Mouse (Mus musculus): ENCODE measurements around the gene Gm5862. TPM values are rescaled to one million over a fixed set of nuclear protein-coding genes. Genes with fewer than 3 reads are reported as not detected.
"Not testable (repeated sequence)": the region's sequence is repeated elsewhere in the genome, so short reads cannot be mapped to it uniquely, and the experiment has no call there.

The Gm5862 gene
- polyA plus RNA-seq (2015; fragmentation: Nextera tagmentation; extraction: Ambion mirVana), result not detected in 2 replicates

DNA sequence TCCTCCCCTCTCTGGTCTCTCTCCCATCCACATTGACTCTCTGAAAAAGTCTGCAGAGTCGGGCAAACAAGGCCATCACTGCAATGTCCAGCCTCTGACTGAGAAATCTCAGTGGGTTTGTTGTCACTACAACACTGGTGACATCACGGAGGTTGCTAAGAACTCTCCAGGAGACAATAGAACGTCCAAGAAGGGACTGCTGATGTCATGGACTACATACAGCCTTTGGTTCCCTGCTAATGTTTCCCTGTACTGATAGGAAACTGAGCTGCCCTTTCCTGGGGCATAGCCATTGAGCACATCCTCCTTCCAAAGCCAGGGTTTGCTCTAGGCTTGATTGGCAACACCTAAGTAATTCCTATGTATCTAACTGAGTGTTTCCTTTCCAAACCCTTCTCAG lies at the start of gene Gm5862:
TSS of gene Gm5862 (minus strand) at position 101 of the 400 bp plus-strand sequence.
- not testable (repeated sequence) for H3K4me3 ChIP-seq; H3K36me3 ChIP-seq; ATAC-seq (ENCODE audit: low FRiP score, low read depth); H3K9ac ChIP-seq; H3K27ac ChIP-seq; H3K9me3 ChIP-seq; H3K4me2 ChIP-seq (replicated peaks); H3K4me1 ChIP-seq; H3K27me3 ChIP-seq
- WGBS, result no CpG with 5 or more reads among the region's 3 CpGs

- Histone ChIP-seq H3K4me3 (no peak overlapping the region), H3K9me3 (peaks cover 6% of the 10 kb centered on the region; the same call in 1 of the 2 replicates), H3K27me3 (no peaks in the 10 kb centered on the region), H3K36me3 (no peaks in the 10 kb centered on the region), H3K4me2 (replicated peaks) (no peak overlapping the region), H3K27ac (no peak overlapping the region), H3K9ac (no peak overlapping the region), H3K4me1 (no peaks in the 10 kb centered on the region)
- 89% methylated on average over 24 of the region's 24 CpGs for whole genome bisulfite sequencing
- ATAC-seq (ENCODE audit: low FRiP score, low read depth), result no peak
Measured at GRCm38 (mm10) chr5:26070716-26071115, 48.0 kb upstream of the Gm5862 start.

DNA sequence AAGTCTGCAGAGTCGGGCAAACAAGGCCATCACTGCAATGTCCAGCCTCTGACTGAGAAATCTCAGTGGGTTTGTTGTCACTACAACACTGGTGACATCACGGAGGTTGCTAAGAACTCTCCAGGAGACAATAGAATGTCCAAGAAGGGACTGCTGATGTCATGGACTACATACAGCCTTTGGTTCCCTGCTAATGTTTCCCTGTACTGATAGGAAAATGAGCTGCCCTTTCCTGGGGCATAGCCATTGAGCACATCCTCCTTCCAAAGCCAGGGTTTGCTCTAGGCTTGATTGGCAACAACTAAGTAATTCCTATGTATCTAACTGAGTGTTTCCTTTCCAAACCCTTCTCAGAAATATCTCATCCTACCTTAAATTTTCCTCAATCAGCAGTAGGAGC lies 35.8 kb upstream of the Gm5862 start, which contains the start of gene Gm7347:
TSS of gene Gm7347 (minus strand) at position 101 of the 400 bp plus-strand sequence.
- not testable (repeated sequence) for H3K27ac ChIP-seq; H3K36me3 ChIP-seq; H3K4me3 ChIP-seq; ATAC-seq (ENCODE audit: low FRiP score, low read depth); H3K27me3 ChIP-seq; H3K9ac ChIP-seq; H3K4me2 ChIP-seq (replicated peaks); H3K9me3 ChIP-seq; H3K4me1 ChIP-seq
- 100% methylated on average over 1 of the region's 2 CpGs for WGBS

DNA sequence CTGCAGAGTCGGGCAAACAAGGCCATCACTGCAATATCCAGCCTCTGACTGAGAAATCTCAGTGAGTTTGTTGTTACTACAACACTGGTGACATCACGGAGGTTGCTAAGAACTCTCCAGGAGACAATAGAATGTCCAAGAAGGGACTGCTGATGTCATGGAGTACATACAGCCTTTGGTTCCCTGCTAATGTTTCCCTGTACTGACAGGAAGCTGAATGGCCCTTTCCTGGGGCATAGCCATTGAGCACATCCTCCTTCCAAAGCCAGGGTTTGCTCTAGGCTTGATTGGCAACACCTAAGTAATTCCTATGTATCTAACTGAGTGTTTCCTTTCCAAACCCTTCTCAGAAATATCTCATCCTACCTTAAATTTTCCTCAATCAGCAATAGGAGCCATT lies 16.7 kb upstream of the Gm5862 start, which contains the start of gene Speer4a:
TSS of gene Speer4a (minus strand) at position 101 of the 400 bp plus-strand sequence.
- H3K4me1 ChIP-seq; H3K4me3 ChIP-seq; H3K27ac ChIP-seq; H3K9me3 ChIP-seq; H3K9ac ChIP-seq; ATAC-seq (ENCODE audit: low FRiP score, low read depth); H3K36me3 ChIP-seq; H3K4me2 ChIP-seq (replicated peaks); H3K27me3 ChIP-seq: not testable (repeated sequence)
- WGBS, result 70% methylated on average over 2 of the region's 2 CpGs

DNA sequence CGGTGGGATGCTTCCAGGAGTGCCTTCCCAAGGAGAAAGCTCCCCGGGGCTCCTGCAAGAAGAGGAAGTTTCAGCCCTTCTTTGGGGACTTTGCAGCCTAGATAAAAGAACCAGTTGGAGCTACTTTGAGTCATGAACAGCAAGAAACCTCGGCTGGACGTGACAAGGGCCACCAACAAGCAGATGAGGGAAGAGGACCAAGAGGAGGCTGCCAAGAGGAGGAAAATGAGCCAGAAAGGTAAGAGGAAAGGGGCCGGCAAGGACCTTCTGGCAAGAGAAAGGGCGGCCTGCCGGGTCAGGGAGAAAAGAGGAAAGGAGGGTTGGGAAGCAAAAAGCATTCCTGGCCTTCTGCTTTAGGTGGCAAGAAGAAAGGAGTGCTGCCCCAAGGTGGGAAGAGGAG lies 15.0 kb downstream of the Gm5862 start:
- H3K9me3 ChIP-seq; H3K4me1 ChIP-seq; H3K4me3 ChIP-seq; H3K4me2 ChIP-seq (replicated peaks); ATAC-seq (ENCODE audit: low FRiP score, low read depth); H3K9ac ChIP-seq; H3K36me3 ChIP-seq; H3K27ac ChIP-seq: not testable (repeated sequence)
- WGBS, result 64% methylated on average over 7 of the region's 7 CpGs
- peaks cover 17% of the 10 kb centered on the region for H3K27me3 ChIP-seq

DNA sequence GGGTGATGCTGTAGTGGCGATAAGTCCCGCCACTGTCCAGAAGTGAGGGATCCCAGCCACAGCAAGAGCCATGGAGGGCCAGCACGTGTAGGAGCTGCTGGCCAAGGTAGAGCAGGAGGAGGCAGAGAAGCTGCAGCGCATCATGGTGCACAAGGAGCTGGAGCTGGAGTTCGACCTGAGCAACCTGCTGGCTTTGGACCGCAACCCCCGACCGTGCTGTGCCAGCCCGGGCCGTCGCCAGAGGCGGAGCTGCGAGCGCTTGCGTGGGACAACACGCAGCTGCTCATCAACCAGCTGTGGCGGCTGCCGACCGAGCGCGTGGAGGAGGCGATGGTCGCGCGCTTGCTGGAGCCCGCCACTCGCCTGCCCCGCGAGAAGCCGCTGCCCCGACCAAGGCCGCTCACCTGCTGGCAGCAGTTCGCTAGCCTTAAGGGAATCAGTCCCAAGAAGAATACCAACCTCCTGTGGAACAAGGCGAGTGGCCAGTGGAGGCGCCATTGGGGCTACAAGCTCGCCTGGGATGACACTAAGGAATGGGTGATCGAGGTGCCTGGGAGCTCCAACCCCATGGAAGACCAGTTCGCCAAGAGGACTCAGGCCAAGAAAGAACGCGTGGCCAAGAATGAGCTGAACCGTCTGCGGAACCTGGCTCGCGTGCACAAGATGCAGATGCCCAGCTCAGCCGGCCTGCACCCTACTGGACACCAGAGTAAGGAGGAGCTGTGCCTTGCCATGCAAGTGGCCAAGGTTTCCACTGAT lies 15.6 kb downstream of the Gm5862 start:
- peak overlapping the region; percentile 50; the same call in 1 of the 2 replicates for H3K9ac ChIP-seq
- H3K36me3 ChIP-seq, H3K4me1 ChIP-seq, H3K27ac ChIP-seq, H3K9me3 ChIP-seq: not testable (repeated sequence)
- 21% methylated on average over 45 of the region's 45 CpGs for WGBS
- peaks cover 17% of the 10 kb centered on the region for H3K27me3 ChIP-seq
- peak overlapping the region; percentile 58 for H3K4me2 ChIP-seq (replicated peaks)
- H3K4me3 ChIP-seq, result peak overlapping the region; percentile 31
- peak; percentile 76 for ATAC-seq (ENCODE audit: low FRiP score, low read depth)

DNA sequence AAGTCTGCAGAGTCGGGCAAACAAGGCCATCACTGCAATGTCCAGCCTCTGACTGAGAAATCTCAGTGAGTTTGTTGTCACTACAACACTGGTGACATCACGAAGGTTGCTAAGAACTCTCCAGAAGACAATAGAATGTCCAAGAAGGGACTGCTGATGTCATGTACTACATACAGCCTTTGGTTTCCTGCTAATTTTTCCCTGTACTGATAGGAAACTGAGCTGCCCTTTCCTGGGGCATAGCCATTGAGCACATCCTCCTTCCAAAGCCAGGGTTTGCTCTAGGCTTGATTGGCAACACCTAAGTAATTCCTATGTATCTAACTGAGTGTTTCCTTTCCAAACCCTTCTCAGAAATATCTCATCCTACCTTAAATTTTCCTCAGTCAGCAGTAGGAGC lies 18.0 kb downstream of the Gm5862 start, which contains the start of gene Gm1979:
TSS of gene Gm1979 (minus strand) at position 101 of the 400 bp plus-strand sequence.
- peaks cover 17% of the 10 kb centered on the region for H3K27me3 ChIP-seq
- ATAC-seq (ENCODE audit: low FRiP score, low read depth); H3K4me1 ChIP-seq; H3K36me3 ChIP-seq; H3K4me3 ChIP-seq; H3K27ac ChIP-seq; H3K9ac ChIP-seq; H3K9me3 ChIP-seq; H3K4me2 ChIP-seq (replicated peaks): not testable (repeated sequence)
- WGBS, result 95% methylated on average over 1 of the region's 2 CpGs

- H3K27ac ChIP-seq; H3K4me2 ChIP-seq (replicated peaks); H3K4me1 ChIP-seq; H3K4me3 ChIP-seq; H3K27me3 ChIP-seq; H3K36me3 ChIP-seq; H3K9me3 ChIP-seq; ATAC-seq (ENCODE audit: low FRiP score, low read depth); H3K9ac ChIP-seq: not testable (repeated sequence)
- WGBS, result no CpG with 5 or more reads among the region's 3 CpGs
Measured at GRCm38 (mm10) chr5:25988550-25988949, 34.2 kb downstream of the Gm5862 start, which contains the start of gene Gm21698. Gene Gm21698 (minus strand): TSS chr5:25988650.

GRCm38 (mm10) chr5:25972563-25972962 lies 50.2 kb downstream of the Gm5862 start, which contains the start of gene Gm21680:
Gene Gm21680 (minus strand): TSS chr5:25972663.
- H3K4me3 ChIP-seq; H3K4me2 ChIP-seq (replicated peaks); H3K9me3 ChIP-seq; H3K27me3 ChIP-seq; ATAC-seq (ENCODE audit: low FRiP score, low read depth); H3K27ac ChIP-seq; H3K36me3 ChIP-seq; H3K4me1 ChIP-seq; H3K9ac ChIP-seq: not testable (repeated sequence)
- WGBS, result no CpG with 5 or more reads among the region's 2 CpGs

Other genes starting within 250 kb of the Gm5862 start
- gene Gm21663, start 80.5 kb downstream of the Gm5862 start, polyA plus RNA-seq (2015; fragmentation: Nextera tagmentation; extraction: Ambion mirVana), result 0.10 TPM in 1 of 2 replicates, not detected in the other
- gene Gm21671, start 68.5 kb downstream of the Gm5862 start, polyA plus RNA-seq (2015; fragmentation: Nextera tagmentation; extraction: Ambion mirVana), result 0.10 TPM in 1 of 2 replicates, not detected in the other
- 0.15 TPM in 1 of 2 replicates, not detected in the other for gene Gm21680, start 50.3 kb downstream of the Gm5862 start, polyA plus RNA-seq (2015; fragmentation: Nextera tagmentation; extraction: Ambion mirVana)
- 0.11 TPM in 1 of 2 replicates, not detected in the other for gene Gm21698, start 34.3 kb downstream of the Gm5862 start, polyA plus RNA-seq (2015; fragmentation: Nextera tagmentation; extraction: Ambion mirVana)
- gene Gm1979, start 18.1 kb downstream of the Gm5862 start, polyA plus RNA-seq (2015; fragmentation: Nextera tagmentation; extraction: Ambion mirVana), result 0.09 TPM in 1 of 2 replicates, not detected in the other
- 0.08 TPM in 1 of 2 replicates, not detected in the other for gene Speer4a, start 16.6 kb upstream of the Gm5862 start, polyA plus RNA-seq (2015; fragmentation: Nextera tagmentation; extraction: Ambion mirVana)
- gene Gm7347, start 35.7 kb upstream of the Gm5862 start, polyA plus RNA-seq (2015; fragmentation: Nextera tagmentation; extraction: Ambion mirVana), result not detected in 2 replicates
- not detected in 2 replicates for gene Gm10471, start 66.4 kb upstream of the Gm5862 start, polyA plus RNA-seq (2015; fragmentation: Nextera tagmentation; extraction: Ambion mirVana)
- not detected in 2 replicates for gene 5031410I06Rik, start 82.4 kb upstream of the Gm5862 start, polyA plus RNA-seq (2015; fragmentation: Nextera tagmentation; extraction: Ambion mirVana)
- gene Gm10220, start 98.5 kb upstream of the Gm5862 start, polyA plus RNA-seq (2015; fragmentation: Nextera tagmentation; extraction: Ambion mirVana), result 0.06 TPM in 1 of 2 replicates, not detected in the other
- gene Gm7361, start 234.8 kb upstream of the Gm5862 start, polyA plus RNA-seq (2015; fragmentation: Nextera tagmentation; extraction: Ambion mirVana), result not detected in 2 replicates